ENCODE assay signal across 8 mouse cellular contexts in the genomic region with DNA sequence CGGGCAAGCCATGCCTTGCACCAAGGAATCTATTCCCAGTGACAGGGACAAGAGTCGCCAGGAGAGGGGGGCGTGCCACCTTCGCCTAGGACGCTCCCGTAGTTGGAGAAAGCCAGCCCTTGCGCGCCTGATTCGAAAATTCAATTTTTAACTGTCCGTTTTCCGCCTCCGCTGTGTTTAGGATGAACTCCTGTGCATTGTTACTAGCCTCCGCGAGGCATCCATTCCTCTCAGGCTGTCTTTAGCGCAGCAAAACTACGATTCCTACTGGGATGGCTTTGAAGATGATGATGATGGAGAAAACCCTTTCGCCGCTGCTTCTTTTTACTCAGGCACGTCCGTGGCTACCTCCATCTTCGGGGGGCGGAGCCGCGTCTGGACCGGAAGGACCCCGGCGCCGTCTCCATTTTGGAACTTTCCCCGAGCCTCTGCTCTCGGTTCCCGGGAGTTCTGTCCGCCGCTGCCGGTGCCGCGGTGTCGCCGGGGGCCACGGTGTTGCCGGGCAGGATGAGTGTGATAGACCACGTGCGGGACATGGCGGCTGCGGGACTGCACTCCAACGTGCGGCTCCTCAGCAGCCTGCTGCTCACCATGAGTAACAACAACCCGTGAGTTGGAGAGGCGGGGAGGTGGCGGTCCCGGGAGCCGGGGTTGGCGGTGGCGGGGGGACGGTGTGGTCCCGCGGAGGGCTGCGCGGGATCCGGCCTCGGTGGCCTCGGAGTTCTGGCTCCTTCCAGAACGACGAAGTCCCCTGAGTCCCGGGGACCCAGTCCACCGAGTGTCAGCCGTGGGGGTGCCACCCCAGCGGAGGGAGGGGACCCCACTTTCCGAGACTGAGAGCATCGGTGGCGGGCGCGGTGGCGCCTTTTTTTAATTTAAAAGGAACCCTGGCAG. TPM values are rescaled to one million over a fixed set of nuclear protein-coding genes. Genes with fewer than 3 reads are reported as not detected.
DNase-seq lines count a peak whose midpoint lies in the region; ATAC-seq lines count a peak whose summit lies in the region.

No protein-coding gene starts in this region.

- peak overlapping the region; percentile 81 for H3K4me2 ChIP-seq in hindbrain, embryonic 11.5 days (replicated peaks; ENCODE audit: low read depth, low read length)

- ATAC-seq in hindbrain, embryonic 11.5 days (ENCODE audit: low FRiP score): peak; percentile 90

- no peaks in the 10 kb centered on the region for H3K4me1 ChIP-seq in hindbrain, embryonic 11.5 days (replicated peaks; ENCODE audit: control insufficient read depth, insufficient read depth, low read length)

- peak overlapping the region; percentile 82 for H3K27ac ChIP-seq in hindbrain, embryonic 11.5 days (ENCODE audit: low read depth, low read length)

- H3K36me3 ChIP-seq in hindbrain, embryonic 11.5 days (ENCODE audit: control insufficient read depth, insufficient read depth, low read length): no peaks in the 10 kb centered on the region

- H3K9me3 ChIP-seq in hindbrain, embryonic 11.5 days (ENCODE audit: control insufficient read depth, low read length): no peaks in the 10 kb centered on the region

- under 1% methylated on average over 73 of the region's 73 CpGs for WGBS in hindbrain, embryonic 11.5 days

- peak overlapping the region; percentile 99 for H3K4me3 ChIP-seq in hindbrain, embryonic 11.5 days (ENCODE audit: low read depth, low read length)

- peak; percentile 84 for DNase-seq in MN1 (ENCODE audit: low spot score)
- peak; percentile 87 for DNase-seq in cerebellum, adult 9-10 months
- peak; percentile 70 to 92 for DNase-seq in frontal cortex, adult 2 months (ENCODE audit: extremely low spot score in 1 of 2, low spot score in 1 of 2)
- DNase-seq in hindbrain, embryonic 11.5 days (ENCODE audit: low spot score): peak; percentile 93
- DNase-seq in layer of hippocampus, postnatal 10 days (ENCODE audit: low spot score in 2 of 2): peak; percentile 91 to 94
- peak; percentile 94 for DNase-seq in lung, postnatal 10 days
- DNase-seq in ovary, postnatal 36 days (ENCODE audit: low spot score): peak; percentile 90
- DNase-seq in thymus, postnatal 25 days: peak; percentile 92

- H3K9ac ChIP-seq in hindbrain, embryonic 11.5 days (ENCODE audit: low read depth, low read length): peak overlapping the region; percentile 94

- H3K27me3 ChIP-seq in hindbrain, embryonic 11.5 days (ENCODE audit: control insufficient read depth, insufficient read depth, low read length): no peaks in the 10 kb centered on the region

RNA-seq across cellular contexts. Expression of gene Anapc7, which starts 0.8 kb away (rescaled TPM):
- 33.3 and 40.7 TPM in 2 replicates for polyA plus RNA-seq in frontal cortex, adult 2 months (2012; rRNA removed)
- 27.1 and 33.7 TPM in 2 replicates for polyA plus RNA-seq in hindbrain, embryonic 11.5 days (2014; fragmentation: Nextera tagmentation; extraction: Ambion mirVana)
- total RNA-seq in layer of hippocampus, postnatal 10 days (2021): 10 to 100 TPM; 35.1 to 37.9 TPM

RNA-seq across cellular contexts. Expression of gene Arpc3, which starts 30.6 kb away (rescaled TPM):
- 257 and 268 TPM in 2 replicates for polyA plus RNA-seq in frontal cortex, adult 2 months (2012; rRNA removed)
- 53.8 and 68.9 TPM in 2 replicates for polyA plus RNA-seq in hindbrain, embryonic 11.5 days (2014; fragmentation: Nextera tagmentation; extraction: Ambion mirVana)
- 100 to 1,000 TPM; 287 to 319 TPM for total RNA-seq in layer of hippocampus, postnatal 10 days (2021)

RNA-seq across cellular contexts. Expression of gene Fam216a, which starts 50.2 kb away (rescaled TPM):
- 102 TPM in 2 replicates for polyA plus RNA-seq in frontal cortex, adult 2 months (2012; rRNA removed)
- 119 and 123 TPM in 2 replicates for polyA plus RNA-seq in hindbrain, embryonic 11.5 days (2014; fragmentation: Nextera tagmentation; extraction: Ambion mirVana)
- 10 to 100 TPM; 77.7 to 81.3 TPM for total RNA-seq in layer of hippocampus, postnatal 10 days (2021)

RNA-seq across cellular contexts. Expression of gene Gpn3, which starts 50.6 kb away (rescaled TPM):
- polyA plus RNA-seq in frontal cortex, adult 2 months (2012; rRNA removed): 30.4 and 33.0 TPM in 2 replicates
- polyA plus RNA-seq in hindbrain, embryonic 11.5 days (2014; fragmentation: Nextera tagmentation; extraction: Ambion mirVana): 63.5 and 68.1 TPM in 2 replicates
- 10 to 100 TPM; 26.7 to 29.1 TPM for total RNA-seq in layer of hippocampus, postnatal 10 days (2021)

Comparison
In these comparisons a context has a peak if more than half of its experiments do, and no peak if none do; other contexts are left out.
1. Peak in every context shown above with its lines: DNase-seq, ATAC-seq, H3K4me3 ChIP-seq and H3K27ac ChIP-seq.